Mouse (Mus musculus): ENCODE data around the gene Mum1. TPM values are rescaled to one million over a fixed set of nuclear protein-coding genes. Genes with fewer than 3 reads are reported as not detected.

Gene Mum1
- total and polyA plus RNA-seq, 2 experiments from 2014 or later: 42.4 to 45.1 TPM

DNA sequence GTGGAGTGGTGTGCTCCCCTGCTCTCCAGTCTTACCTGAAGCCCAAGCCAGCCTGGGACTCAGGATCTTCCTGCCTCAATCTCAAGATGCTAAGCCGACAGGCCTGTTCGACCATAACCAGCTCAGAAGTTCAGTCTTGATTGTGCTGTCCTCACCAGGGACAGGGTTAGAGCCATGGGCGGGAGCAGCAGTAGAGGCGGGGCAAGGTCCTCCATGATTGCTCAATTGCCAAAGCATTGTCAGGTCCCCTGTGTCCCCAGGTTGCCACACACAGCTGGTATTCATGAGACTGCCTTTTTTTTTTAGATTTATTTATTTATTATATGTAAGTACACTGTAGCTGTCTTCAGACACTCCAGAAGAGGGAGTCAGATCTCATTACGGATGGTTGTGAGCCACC, 50.0 kb downstream of the Mum1 start:
- H3K4me1 ChIP-seq (ENCODE audit: insufficient read depth, low read length): no peaks in the 10 kb centered on the region
- no peak for ATAC-seq (ENCODE audit: low FRiP score)

DNA sequence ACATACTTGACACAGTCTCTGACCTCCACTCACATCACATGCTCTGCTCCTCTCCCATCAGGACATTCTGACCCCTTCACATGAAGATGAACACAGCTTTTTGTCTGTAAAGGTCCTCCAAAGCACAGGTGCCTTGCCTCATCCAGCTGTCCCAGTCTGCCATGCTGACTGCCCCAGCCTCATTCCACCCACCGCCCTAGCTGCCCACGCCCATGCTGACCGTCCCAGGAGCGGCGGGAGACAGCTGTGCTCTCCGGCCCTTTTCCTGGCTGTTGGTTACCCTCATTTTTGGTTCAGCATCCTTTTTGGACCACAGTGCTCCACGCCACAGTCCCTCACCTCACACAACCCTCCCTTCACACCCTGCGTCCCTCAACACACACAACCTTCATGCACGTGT, 52.2 kb downstream of the Mum1 start:
- ATAC-seq (ENCODE audit: low FRiP score) (no peak), DNase-seq (ENCODE audit: low spot score) (no peak)
- Histone ChIP-seq H3K27ac (ENCODE audit: low read depth, low read length) (no peak overlapping the region), H3K9me3 (ENCODE audit: low read length) (no peaks in the 10 kb centered on the region), H3K4me1 (ENCODE audit: insufficient read depth, low read length) (no peaks in the 10 kb centered on the region), H3K36me3 (ENCODE audit: insufficient read depth, low read length) (peaks cover 65% of the 10 kb centered on the region), H3K4me2 (ENCODE audit: low read depth, low read length, poor library complexity, severe bottlenecking) (no peak overlapping the region), H3K4me3 (ENCODE audit: low read depth, low read length) (no peak overlapping the region), H3K9ac (replicated peaks; ENCODE audit: low read length, poor library complexity, severe bottlenecking) (no peak overlapping the region), H3K27me3 (ENCODE audit: insufficient read depth, low read length) (no peaks in the 10 kb centered on the region)
- WGBS: 95% methylated on average over 9 of the region's 9 CpGs
- TF ChIP-seq CTCF (IDR thresholded peaks at IDR 0.05): no peak

More for the DNA sequence above, 50.0 kb downstream of the Mum1 start:
- H3K9me3 ChIP-seq (ENCODE audit: low read length): no peaks in the 10 kb centered on the region
- H3K27me3 ChIP-seq (ENCODE audit: insufficient read depth, low read length): no peaks in the 10 kb centered on the region
- H3K4me3 ChIP-seq (ENCODE audit: low read depth, low read length): no peak overlapping the region
- DNase-seq (ENCODE audit: low spot score): no peak
- no peak for TF ChIP-seq CTCF (IDR thresholded peaks at IDR 0.05)
- no peak overlapping the region for H3K27ac ChIP-seq (ENCODE audit: low read depth, low read length)
- H3K4me2 ChIP-seq (ENCODE audit: low read depth, low read length, poor library complexity, severe bottlenecking): no peak overlapping the region
- H3K36me3 ChIP-seq (ENCODE audit: insufficient read depth, low read length): peaks cover 56% of the 10 kb centered on the region
- no peak overlapping the region for H3K9ac ChIP-seq (replicated peaks; ENCODE audit: low read length, poor library complexity, severe bottlenecking)
- 87% methylated on average over 5 of the region's 5 CpGs for WGBS

DNA sequence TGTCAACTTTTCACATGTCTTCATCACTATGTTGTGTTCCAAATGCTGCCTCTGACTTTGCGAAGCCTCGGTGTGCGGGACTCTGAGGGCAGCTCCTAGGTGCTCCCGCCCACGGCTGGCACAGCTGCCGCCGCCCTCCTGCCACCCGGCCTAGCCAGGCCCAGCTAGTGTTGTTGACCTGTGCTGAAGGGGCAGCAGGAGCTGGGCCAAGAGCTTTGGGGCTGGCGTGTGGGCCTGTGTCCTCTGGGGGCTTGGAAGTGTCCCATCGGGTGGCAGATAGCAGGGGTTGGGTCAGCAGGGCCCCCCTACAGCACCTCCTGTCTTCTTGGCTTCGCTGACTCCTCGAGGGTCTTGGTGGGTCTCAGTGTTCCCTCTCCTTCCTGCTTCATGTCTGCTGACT, 53.0 kb downstream of the Mum1 start:
- DNase-seq (ENCODE audit: low spot score) (no peak), ATAC-seq (ENCODE audit: low FRiP score) (no peak)
- Histone ChIP-seq H3K27ac (ENCODE audit: low read depth, low read length) (no peak overlapping the region), H3K4me2 (ENCODE audit: low read depth, low read length, poor library complexity, severe bottlenecking) (no peak overlapping the region), H3K9me3 (ENCODE audit: low read length) (no peaks in the 10 kb centered on the region), H3K4me3 (ENCODE audit: low read depth, low read length) (no peak overlapping the region), H3K27me3 (ENCODE audit: insufficient read depth, low read length) (no peaks in the 10 kb centered on the region), H3K36me3 (ENCODE audit: insufficient read depth, low read length) (peaks cover 70% of the 10 kb centered on the region), H3K9ac (replicated peaks; ENCODE audit: low read length, poor library complexity, severe bottlenecking) (no peak overlapping the region), H3K4me1 (ENCODE audit: insufficient read depth, low read length) (no peaks in the 10 kb centered on the region)
- no peak for TF ChIP-seq CTCF (IDR thresholded peaks at IDR 0.05)
- 92% methylated on average over 12 of the region's 12 CpGs for WGBS

DNA sequence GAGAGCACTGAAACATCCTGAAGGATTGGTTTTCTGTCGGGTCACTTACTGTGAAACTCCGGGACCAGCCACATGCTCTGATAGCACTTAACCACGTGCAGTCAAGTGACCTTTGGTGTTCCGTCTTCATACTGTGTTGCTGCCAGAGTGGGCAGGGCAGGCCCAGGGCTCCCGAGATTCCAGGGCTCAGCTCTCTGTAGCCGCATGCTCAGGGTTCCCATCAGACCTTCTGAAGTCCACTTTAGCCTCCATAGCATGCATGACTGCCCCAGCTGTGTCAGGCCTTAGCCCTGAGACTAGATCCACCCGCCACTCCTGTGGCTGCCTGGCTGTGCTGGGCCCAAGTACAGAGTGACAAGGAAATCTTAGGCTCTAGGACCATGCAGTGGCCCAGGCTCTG, 55.1 kb downstream of the Mum1 start:
- no peak for TF ChIP-seq CTCF (IDR thresholded peaks at IDR 0.05)
- no peaks in the 10 kb centered on the region for H3K4me1 ChIP-seq (ENCODE audit: insufficient read depth, low read length)
- WGBS: 85% methylated on average over 7 of the region's 7 CpGs
- H3K9ac ChIP-seq (replicated peaks; ENCODE audit: low read length, poor library complexity, severe bottlenecking): no peak overlapping the region
- no peaks in the 10 kb centered on the region for H3K9me3 ChIP-seq (ENCODE audit: low read length)
- ATAC-seq (ENCODE audit: low FRiP score) (no peak), DNase-seq (ENCODE audit: low spot score) (no peak)
- no peak overlapping the region for H3K4me2 ChIP-seq (ENCODE audit: low read depth, low read length, poor library complexity, severe bottlenecking)
- H3K27me3 ChIP-seq (ENCODE audit: insufficient read depth, low read length): no peaks in the 10 kb centered on the region
- H3K36me3 ChIP-seq (ENCODE audit: insufficient read depth, low read length): peaks cover 75% of the 10 kb centered on the region
- H3K4me3 ChIP-seq (ENCODE audit: low read depth, low read length): no peak overlapping the region
- H3K27ac ChIP-seq (ENCODE audit: low read depth, low read length): no peak overlapping the region

DNA sequence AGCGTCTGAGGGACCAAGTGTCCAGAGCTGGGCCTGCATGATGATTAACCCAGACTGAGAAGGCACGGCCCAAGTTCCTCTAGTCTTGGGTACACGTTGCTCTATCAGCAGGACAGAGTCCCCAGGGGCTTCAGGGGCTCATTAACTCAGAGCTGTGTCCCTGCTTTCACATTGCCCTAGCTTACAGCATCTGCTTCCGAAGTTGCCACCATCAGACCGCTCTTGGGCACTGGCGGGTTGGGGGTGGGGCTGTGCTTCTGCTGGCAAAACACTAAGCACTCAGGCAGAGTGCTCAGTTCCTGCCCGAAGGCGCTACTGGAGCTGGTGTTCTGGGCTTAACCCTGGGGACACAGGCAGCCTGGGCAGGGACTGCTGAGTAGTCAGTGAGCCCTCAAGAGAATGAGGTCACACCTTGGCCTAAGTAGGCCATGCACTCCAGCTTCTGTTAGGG, 55.7 kb downstream of the Mum1 start:
- ATAC-seq (ENCODE audit: low FRiP score) (no peak), DNase-seq (ENCODE audit: low spot score) (peak; percentile 49)
- no peaks in the 10 kb centered on the region for H3K4me1 ChIP-seq (ENCODE audit: insufficient read depth, low read length)
- peaks cover 79% of the 10 kb centered on the region for H3K36me3 ChIP-seq (ENCODE audit: insufficient read depth, low read length)
- 62% methylated on average over 8 of the region's 8 CpGs for WGBS
- H3K4me2 ChIP-seq (ENCODE audit: low read depth, low read length, poor library complexity, severe bottlenecking): no peak overlapping the region
- no peaks in the 10 kb centered on the region for H3K27me3 ChIP-seq (ENCODE audit: insufficient read depth, low read length)
- H3K9ac ChIP-seq (replicated peaks; ENCODE audit: low read length, poor library complexity, severe bottlenecking): 0 out of 2 replicates have a peak overlapping the region, but pooled peaks have one; percentile 13
- no peaks in the 10 kb centered on the region for H3K9me3 ChIP-seq (ENCODE audit: low read length)
- no peak overlapping the region for H3K27ac ChIP-seq (ENCODE audit: low read depth, low read length)
- no peak for TF ChIP-seq CTCF (IDR thresholded peaks at IDR 0.05)
- no peak overlapping the region for H3K4me3 ChIP-seq (ENCODE audit: low read depth, low read length)

DNA sequence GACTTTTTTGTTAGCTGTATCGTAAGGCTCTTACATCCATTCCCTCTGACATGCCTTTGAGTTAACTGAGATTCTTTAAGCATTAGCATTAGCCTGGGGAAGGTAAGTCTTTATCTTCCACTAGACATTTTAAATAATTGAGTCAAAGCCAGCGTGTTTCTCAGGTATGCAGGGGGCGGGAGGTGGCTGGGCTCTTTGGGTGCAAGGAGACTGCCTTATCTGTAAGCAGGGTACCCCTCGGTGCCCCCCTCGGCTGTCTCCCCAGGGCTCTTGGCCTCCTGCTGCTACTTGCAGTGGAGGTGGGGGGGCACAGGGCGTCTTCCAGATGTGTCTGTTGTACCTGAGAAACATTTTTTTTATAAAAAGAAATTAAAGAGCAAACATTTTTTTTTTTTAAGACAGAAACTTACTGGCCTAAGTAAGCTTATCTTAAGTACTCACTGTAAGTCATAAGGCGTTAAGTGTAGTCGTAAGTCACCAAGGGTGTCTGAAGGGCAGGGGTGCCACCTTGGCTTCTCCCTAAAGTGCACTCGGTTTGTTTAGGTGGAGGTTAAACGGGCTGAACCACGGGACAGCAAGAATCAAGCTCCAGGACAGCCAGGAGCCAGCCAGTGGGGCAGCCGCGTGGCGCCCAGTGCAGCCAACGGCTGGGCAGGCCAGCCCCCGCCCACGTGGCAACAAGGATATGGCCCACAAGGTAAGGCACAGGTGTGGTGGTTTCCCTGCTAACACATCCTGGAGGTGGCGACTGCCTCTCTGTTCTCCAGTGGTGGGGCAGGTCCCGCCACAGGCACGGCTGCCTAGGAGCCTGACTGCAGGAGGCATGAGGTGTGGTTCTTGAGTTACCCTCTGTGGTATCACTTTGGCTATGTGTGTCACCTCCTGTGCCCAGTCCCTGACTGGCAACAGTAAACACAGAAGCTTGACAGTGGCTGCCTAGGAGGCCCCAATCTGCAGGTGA, 56.5 kb downstream of the Mum1 start:
- 89% methylated on average over 19 of the region's 20 CpGs for WGBS
- no peak overlapping the region for H3K4me3 ChIP-seq (ENCODE audit: low read depth, low read length)
- H3K36me3 ChIP-seq (ENCODE audit: insufficient read depth, low read length): peaks cover 79% of the 10 kb centered on the region
- H3K4me2 ChIP-seq (ENCODE audit: low read depth, low read length, poor library complexity, severe bottlenecking): no peak overlapping the region
- no peaks in the 10 kb centered on the region for H3K9me3 ChIP-seq (ENCODE audit: low read length)
- 0 out of 2 replicates have a peak overlapping the region, but pooled peaks have one; percentile 13 for H3K9ac ChIP-seq (replicated peaks; ENCODE audit: low read length, poor library complexity, severe bottlenecking)
- no peak overlapping the region for H3K27ac ChIP-seq (ENCODE audit: low read depth, low read length)
- DNase-seq (ENCODE audit: low spot score) (no peak), ATAC-seq (ENCODE audit: low FRiP score) (no peak)
- H3K27me3 ChIP-seq (ENCODE audit: insufficient read depth, low read length): no peaks in the 10 kb centered on the region
- no peak for TF ChIP-seq CTCF (IDR thresholded peaks at IDR 0.05)
- H3K4me1 ChIP-seq (ENCODE audit: insufficient read depth, low read length): no peaks in the 10 kb centered on the region
